Mouse (Mus musculus): ENCODE measurements at regions not wholly inside any gene's neighbourhood (a gene's known extent, or its start where the extent isn't known, plus 50 kb on each side); places are given as distances from the start of the nearest gene placed in this dataset.

- ATAC-seq (replicated peaks; ENCODE audit: poor library complexity, severe bottlenecking): no peak
Observed at GRCm38 (mm10) chr13:44064026-44064425, 279.5 kb downstream of the Cd83 start.

- ATAC-seq (replicated peaks; ENCODE audit: poor library complexity, severe bottlenecking): no peak; the same call in none of the 2 replicates
Observed at GRCm38 (mm10) chr13:44065741-44066185, 281.2 kb downstream of the Cd83 start.

- no peak for ATAC-seq (replicated peaks; ENCODE audit: poor library complexity, severe bottlenecking)
Observed at GRCm38 (mm10) chr13:44067244-44067643, 282.7 kb downstream of the Cd83 start.

- no peak for ATAC-seq (replicated peaks; ENCODE audit: poor library complexity, severe bottlenecking)
Observed at GRCm38 (mm10) chr13:44068951-44069350, 284.4 kb downstream of the Cd83 start.

- ATAC-seq (replicated peaks; ENCODE audit: poor library complexity, severe bottlenecking): no peak
Observed at GRCm38 (mm10) chr13:44073122-44073521, 288.5 kb downstream of the Cd83 start.

GRCm38 (mm10) chr13:44074172-44074571 lies 289.6 kb downstream of the Cd83 start:
- no peak for ATAC-seq (replicated peaks; ENCODE audit: poor library complexity, severe bottlenecking)

GRCm38 (mm10) chr13:44077022-44077421 lies 292.4 kb downstream of the Cd83 start:
- no peak for ATAC-seq (replicated peaks; ENCODE audit: poor library complexity, severe bottlenecking)

- ATAC-seq (replicated peaks; ENCODE audit: poor library complexity, severe bottlenecking): no peak
Observed at GRCm38 (mm10) chr13:44085621-44086510, 301.3 kb downstream of the Cd83 start.

- no peak for ATAC-seq (replicated peaks; ENCODE audit: poor library complexity, severe bottlenecking)
Observed at GRCm38 (mm10) chr13:44086801-44087200, 302.2 kb downstream of the Cd83 start.

GRCm38 (mm10) chr13:44097141-44097540 lies 312.6 kb downstream of the Cd83 start:
- ATAC-seq (replicated peaks; ENCODE audit: poor library complexity, severe bottlenecking): no peak

GRCm38 (mm10) chr13:44099511-44099910 lies 314.9 kb downstream of the Cd83 start:
- no peak for ATAC-seq (replicated peaks; ENCODE audit: poor library complexity, severe bottlenecking)

- no peak for ATAC-seq (replicated peaks; ENCODE audit: poor library complexity, severe bottlenecking)
Observed at GRCm38 (mm10) chr13:44100125-44101067, 315.8 kb downstream of the Cd83 start.

GRCm38 (mm10) chr13:44101161-44101560 lies 316.6 kb downstream of the Cd83 start:
- no peak for ATAC-seq (replicated peaks; ENCODE audit: poor library complexity, severe bottlenecking)

GRCm38 (mm10) chr13:44101806-44102205 lies 317.2 kb downstream of the Cd83 start:
- no peak for ATAC-seq (replicated peaks; ENCODE audit: poor library complexity, severe bottlenecking)

GRCm38 (mm10) chr13:44102257-44102656 lies 317.7 kb downstream of the Cd83 start:
- no peak for ATAC-seq (replicated peaks; ENCODE audit: poor library complexity, severe bottlenecking)

- ATAC-seq (replicated peaks; ENCODE audit: poor library complexity, severe bottlenecking): no peak
Observed at GRCm38 (mm10) chr13:44103340-44103739, 318.8 kb downstream of the Cd83 start.

- ATAC-seq (replicated peaks; ENCODE audit: poor library complexity, severe bottlenecking): no peak
Observed at GRCm38 (mm10) chr13:44105161-44105560, 320.6 kb downstream of the Cd83 start.

GRCm38 (mm10) chr13:44108695-44109094 lies 324.1 kb downstream of the Cd83 start:
- ATAC-seq (replicated peaks; ENCODE audit: poor library complexity, severe bottlenecking): no peak

GRCm38 (mm10) chr13:44113043-44113442 lies 328.5 kb downstream of the Cd83 start:
- ATAC-seq (replicated peaks; ENCODE audit: poor library complexity, severe bottlenecking): no peak

- no peak for ATAC-seq (replicated peaks; ENCODE audit: poor library complexity, severe bottlenecking)
Observed at GRCm38 (mm10) chr13:44114856-44115255, 330.3 kb downstream of the Cd83 start.

GRCm38 (mm10) chr13:44117841-44118240 lies 333.3 kb downstream of the Cd83 start:
- no peak for ATAC-seq (replicated peaks; ENCODE audit: poor library complexity, severe bottlenecking)

Measured in granulocyte monocyte progenitor cell, adult 5-6 weeks (primary cell).